Mouse (Mus musculus) ES-Bruce4 (cell line): Measurements from ENCODE around the gene Cacna1f. TPM values are rescaled to one million over a fixed set of nuclear protein-coding genes. Genes with fewer than 3 reads are reported as not detected.

Source experiments
- H3K27ac ChIP-seq: 2 replicates; pipeline ENCODE4 v1.5.1; 2012; ENCODE audit warnings: low read length, inconsistent platforms; ENCODE audit not compliant: insufficient read depth
- H3K27me3 ChIP-seq: 2 replicates; pipeline ENCODE4 v1.6.1; 2012; ENCODE audit warnings: mild to moderate bottlenecking, low read length, inconsistent platforms; ENCODE audit not compliant: control insufficient read depth, poor library complexity, insufficient read depth, severe bottlenecking
- H3K36me3 ChIP-seq: 2 replicates; pipeline ENCODE4 v1.6.1; 2012; ENCODE audit warnings: inconsistent platforms, mild to moderate bottlenecking, low read length, moderate library complexity; ENCODE audit not compliant: control insufficient read depth, poor library complexity, insufficient read depth, severe bottlenecking
- H3K4me1 ChIP-seq: one replicate; pipeline ENCODE4 v1.8.1; 2011; ENCODE audit warnings: low read length; ENCODE audit not compliant: control insufficient read depth, insufficient read depth
- H3K4me3 ChIP-seq: 2 replicates; pipeline ENCODE4 v1.5.1; 2011; ENCODE audit warnings: low read depth, mild to moderate bottlenecking, low read length
- H3K9ac ChIP-seq: 2 replicates; pipeline ENCODE4 v1.6.1; 2012; ENCODE audit warnings: low read depth, mild to moderate bottlenecking, inconsistent platforms; ENCODE audit not compliant: poor library complexity, severe bottlenecking
- H3K9me3 ChIP-seq: replicated peaks from 2 replicates; pipeline ENCODE4 v1.6.1; 2012; ENCODE audit warnings: mild to moderate bottlenecking, low read length, inconsistent platforms; ENCODE audit not compliant: control insufficient read depth, poor library complexity, insufficient read depth, severe bottlenecking
- CTCF ChIP-seq: IDR thresholded peaks from one replicate; pipeline ENCODE4 v1.8.1; 2011; ENCODE audit warnings: low read depth, low read length
- EP300 ChIP-seq: IDR thresholded peaks from 2 replicates; pipeline ENCODE4 v1.6.1; 2011; ENCODE audit warnings: low read depth, low read length; ENCODE audit not compliant: insufficient read depth
- POLR2A ChIP-seq: IDR thresholded peaks from one replicate; pipeline ENCODE4 v1.8.1; 2011; ENCODE audit warnings: low read length; ENCODE audit not compliant: insufficient read depth
- polyA plus RNA-seq: library from polyadenylated mRNA; stranded (reverse); fragments of >200 nt; gene quantifications from 2 replicates; pipeline ENCODE4 v1.2.4, GENCODE M21; 2011; ENCODE audit warnings: low read depth; ENCODE audit not compliant: missing spikeins, insufficient read depth, insufficient read length

Cacna1f gene
- polyA plus RNA-seq, 1 experiment: 0.16 TPM

- TF ChIP-seq POLR2A: no peak
- TF ChIP-seq EP300: no peak
- no peak for TF ChIP-seq CTCF
- H3K27me3 ChIP-seq: no peaks in the 10 kb centered on the region
- no peak overlapping the region for H3K9ac ChIP-seq
These were observed 59.0 kb downstream of the Cacna1f start for GRCm38 (mm10) chrX:7665739-7666502.

GRCm38 (mm10) chrX:7670390-7670881 lies 63.6 kb downstream of the Cacna1f start:
- H3K27ac ChIP-seq: peak overlapping the region; percentile 81
- TF ChIP-seq CTCF (no peak), EP300 (no peak), POLR2A (no peak)
- H3K9ac ChIP-seq: peak overlapping the region; percentile 60

More at GRCm38 (mm10) chrX:7665739-7666502, 59.0 kb downstream of the Cacna1f start:
- H3K36me3 ChIP-seq: peaks cover 6% of the 10 kb centered on the region; the same call in 1 of the 2 replicates
- H3K4me1 ChIP-seq: no peaks in the 10 kb centered on the region
- no peak overlapping the region for H3K27ac ChIP-seq
- no peaks in the 10 kb centered on the region for H3K9me3 ChIP-seq
- H3K4me3 ChIP-seq: no peak overlapping the region

GRCm38 (mm10) chrX:7670921-7671623 lies 64.2 kb downstream of the Cacna1f start, which contains the start of gene Plp2:
Gene Plp2 (minus strand): TSS chrX:7671390.
- H3K27ac ChIP-seq: peak within 1 kb of the TSS; percentile 81
- H3K4me3 ChIP-seq: peak within 1 kb of the TSS; percentile 91
- H3K4me1 ChIP-seq: no peaks in the 10 kb centered on the region
- peak within 1 kb of the TSS; percentile 60 for H3K9ac ChIP-seq
- peaks cover 6% of the 10 kb centered on the region; the same call in 1 of the 2 replicates for H3K36me3 ChIP-seq
- no peak for TF ChIP-seq CTCF
- no peak for TF ChIP-seq EP300
- no peak for TF ChIP-seq POLR2A
- no peaks in the 10 kb centered on the region for H3K9me3 ChIP-seq
- no peaks in the 10 kb centered on the region for H3K27me3 ChIP-seq

More at GRCm38 (mm10) chrX:7670390-7670881, 63.6 kb downstream of the Cacna1f start:
- Histone ChIP-seq H3K27me3 (no peaks in the 10 kb centered on the region), H3K9me3 (no peaks in the 10 kb centered on the region), H3K4me1 (no peaks in the 10 kb centered on the region), H3K36me3 (peaks cover 6% of the 10 kb centered on the region; the same call in 1 of the 2 replicates), H3K4me3 (peak overlapping the region; percentile 91)

- Histone ChIP-seq H3K27ac (no peak overlapping the region), H3K4me1 (no peaks in the 10 kb centered on the region), H3K27me3 (no peaks in the 10 kb centered on the region), H3K36me3 (peaks cover 6% of the 10 kb centered on the region; the same call in 1 of the 2 replicates), H3K9me3 (no peaks in the 10 kb centered on the region), H3K9ac (no peak overlapping the region), H3K4me3 (no peak overlapping the region)
- TF ChIP-seq EP300: no peak
- TF ChIP-seq CTCF: no peak
- no peak for TF ChIP-seq POLR2A
These were observed 65.9 kb downstream of the Cacna1f start for GRCm38 (mm10) chrX:7672739-7673138.

- Histone ChIP-seq H3K27me3 (no peaks in the 10 kb centered on the region), H3K27ac (peak overlapping the region; percentile 85), H3K4me1 (no peaks in the 10 kb centered on the region), H3K4me3 (peak overlapping the region; percentile 74), H3K36me3 (peaks cover 4% of the 10 kb centered on the region; the same call in 1 of the 2 replicates), H3K9me3 (no peaks in the 10 kb centered on the region), H3K9ac (peak overlapping the region; percentile 87)
- no peak for TF ChIP-seq POLR2A
- no peak for TF ChIP-seq EP300
- no peak for TF ChIP-seq CTCF
These were observed 66.8 kb downstream of the Cacna1f start for GRCm38 (mm10) chrX:7673578-7674281.
